Mouse (Mus musculus): Measurements from ENCODE around the gene Akap2. TPM values are rescaled to one million over a fixed set of nuclear protein-coding genes. Genes with fewer than 3 reads are reported as not detected.

The Akap2 gene
- 61.0 TPM for polyA plus RNA-seq (2014; fragmentation: Illumina TruSeq; extraction: RNeasy Lipid Tissue Mini Kit (QIAGEN cat#74804); ENCODE audit: low read depth, low replicate concordance)

DNA sequence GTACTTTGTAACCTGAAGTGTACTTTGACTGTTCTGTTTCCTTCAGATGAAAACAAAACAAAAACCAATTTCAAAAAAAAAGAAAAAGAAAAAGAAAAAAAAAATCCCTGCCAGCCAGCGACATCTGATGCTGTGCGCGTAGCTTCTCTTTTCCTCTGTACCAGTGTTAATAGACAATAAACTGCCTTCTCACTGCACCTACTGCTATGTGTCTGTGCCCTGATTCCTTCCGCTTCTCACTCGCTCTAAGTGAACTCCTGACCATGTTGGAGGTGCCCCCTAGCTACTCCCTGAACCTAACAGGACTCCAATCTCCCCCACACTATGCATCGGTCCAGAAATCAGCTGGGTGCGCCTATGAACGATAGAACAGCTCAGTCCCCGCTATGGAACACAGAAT lies at the start of gene Akap2:
Gene Akap2 (plus strand): TSS at position 304 of the 400 bp plus-strand sequence.

DNA sequence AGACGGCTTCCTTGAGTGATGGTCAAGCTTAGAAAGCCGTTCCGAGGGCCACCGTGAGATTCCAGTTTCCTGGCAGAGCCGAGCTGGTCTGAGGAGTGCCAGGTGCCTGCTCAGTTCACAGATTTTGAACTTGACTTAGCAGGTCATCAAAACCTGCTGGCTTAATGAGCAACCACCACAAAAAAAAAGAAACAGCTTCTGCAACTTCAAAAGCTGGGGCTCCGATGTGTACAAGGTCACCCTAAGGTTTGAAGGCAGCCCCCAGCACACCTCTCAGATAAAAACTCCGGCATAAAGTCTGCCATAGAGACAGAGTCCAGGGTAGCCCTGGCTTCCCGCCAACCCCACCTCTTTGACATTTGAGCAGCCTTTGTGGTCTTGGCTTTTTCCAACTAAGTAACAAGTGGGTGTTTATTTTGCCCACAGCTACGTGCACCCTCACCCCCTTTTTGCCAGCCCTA lies 198.8 kb downstream of the Akap2 start, which contains the start of gene D630039A03Rik:
Gene D630039A03Rik (minus strand): TSS at position 97 of the 461 bp plus-strand sequence.

Other genes with a start within 250 kb of the Akap2 start
- gene Pakap, start 149.5 kb upstream of the Akap2 start, polyA plus RNA-seq (2014; fragmentation: Illumina TruSeq; extraction: RNeasy Lipid Tissue Mini Kit (QIAGEN cat#74804); ENCODE audit: low read depth, low replicate concordance): not detected
- 102 TPM for gene D630039A03Rik, start 198.6 kb downstream of the Akap2 start, polyA plus RNA-seq (2014; fragmentation: Illumina TruSeq; extraction: RNeasy Lipid Tissue Mini Kit (QIAGEN cat#74804); ENCODE audit: low read depth, low replicate concordance)
- 2,014 TPM for gene Txn1, start 238.8 kb downstream of the Akap2 start, polyA plus RNA-seq (2014; fragmentation: Illumina TruSeq; extraction: RNeasy Lipid Tissue Mini Kit (QIAGEN cat#74804); ENCODE audit: low read depth, low replicate concordance)